Mouse (Mus musculus) spleen, adult 2 months (tissue): Measurements from ENCODE around the gene Gm10160. TPM values are rescaled to one million over a fixed set of nuclear protein-coding genes. Genes with fewer than 3 reads are reported as not detected.

Source experiments
- DNase-seq, 2 experiments: peaks; one replicate each; pipeline versions ENCODE4 v3.0.0 to v3.0.0-alpha.2; 2012 to 2021; ENCODE audit warnings: low spot score in 2 of 2, low read depth in 1 of 2
- H3K27ac ChIP-seq: fragments of 200-500 bp; 2 replicates; pipeline ENCODE4 v1.5.1; 2012; ENCODE audit warnings: low read length, inconsistent platforms; ENCODE audit not compliant: insufficient read depth
- H3K27me3 ChIP-seq: fragments of 200-500 bp; 2 replicates; pipeline ENCODE4 v1.6.1; 2012; ENCODE audit warnings: mild to moderate bottlenecking, moderate library complexity, low read length, inconsistent platforms; ENCODE audit not compliant: control insufficient read depth, insufficient read depth
- H3K36me3 ChIP-seq: fragments of 200-500 bp; 2 replicates; pipeline ENCODE4 v1.6.1; 2012; ENCODE audit warnings: mild to moderate bottlenecking, low read length, inconsistent platforms; ENCODE audit not compliant: control insufficient read depth, insufficient read depth
- H3K4me1 ChIP-seq: fragments of 200-500 bp; 2 replicates; pipeline ENCODE4 v1.6.1; 2011; ENCODE audit warnings: inconsistent platforms; ENCODE audit not compliant: control insufficient read depth, insufficient read depth, insufficient read length
- H3K4me3 ChIP-seq: fragments of 200-500 bp; 2 replicates; pipeline ENCODE4 v1.5.1; 2011; ENCODE audit warnings: mild to moderate bottlenecking, inconsistent platforms; ENCODE audit not compliant: insufficient read depth, insufficient read length; ENCODE audit errors: extremely low read depth
- CTCF ChIP-seq: fragments of 200-500 bp; IDR thresholded peaks from 2 replicates; pipeline ENCODE4 v1.5.1; 2011; ENCODE audit warnings: mild to moderate bottlenecking, inconsistent platforms; ENCODE audit not compliant: insufficient read depth, insufficient read length, insufficient replicate concordance; ENCODE audit errors: extremely low read depth
- POLR2A ChIP-seq: fragments of 200-500 bp; IDR thresholded peaks from 2 replicates; pipeline ENCODE4 v1.6.1; 2011; ENCODE audit warnings: low read depth, low read length, inconsistent platforms
- WGBS: fragments of 180-500 bp; shearing (Covaris S2); methylation state at CpG from one replicate; pipeline ENCODE4 v1.1.7; 2018; 5-methylcytosine and 5-hydroxymethylcytosine counted together
- polyA plus RNA-seq: library from polyadenylated mRNA; depleted of rRNA; stranded (reverse); fragments of >200 nt; gene quantifications from 2 replicates; pipeline ENCODE4 v1.2.3, GENCODE M21; 2012

Gene Gm10160
- polyA plus RNA-seq, 1 experiment = not detected

- peaks cover 37% of the 10 kb centered on the region for H3K4me1 ChIP-seq
- no peaks in the 10 kb centered on the region for H3K27me3 ChIP-seq
- peak in 1 of 2 experiments; percentile 54 for DNase-seq
These were observed 4.5 kb upstream of the Gm10160 start for GRCm38 (mm10) chr7:81860071-81860470.

GRCm38 (mm10) chr7:81858968-81859721 is 3.6 kb upstream of the Gm10160 start, which contains the start of gene Tm6sf1:
TSS of gene Tm6sf1 (plus strand) at chr7:81859001.
- DNase-seq = peak in 1 of 2 experiments; percentile 53
- TF ChIP-seq CTCF (no peak), POLR2A (0 out of 2 replicates have a peak, but pooled peaks have one; percentile 2)
- H3K36me3 ChIP-seq = no peaks in the 10 kb centered on the region
- peak within 1 kb of the TSS; percentile 93 for H3K27ac ChIP-seq
- no peaks in the 10 kb centered on the region for H3K27me3 ChIP-seq
- H3K4me3 ChIP-seq = peak within 1 kb of the TSS; percentile 66
- peaks cover 45% of the 10 kb centered on the region for H3K4me1 ChIP-seq
- under 1% methylated on average over 64 of the region's 64 CpGs for WGBS

More at GRCm38 (mm10) chr7:81860071-81860470, 4.5 kb upstream of the Gm10160 start:
- Histone ChIP-seq H3K36me3 (no peaks in the 10 kb centered on the region), H3K4me3 (peak overlapping the region; percentile 66), H3K27ac (peak overlapping the region; percentile 93)
- WGBS = 3% methylated on average over 11 of the region's 11 CpGs
- no peak for TF ChIP-seq CTCF
- peak; percentile 34; the same call in 1 of the 2 replicates for TF ChIP-seq POLR2A

GRCm38 (mm10) chr7:81858236-81858635 is 2.6 kb upstream of the Gm10160 start:
- peaks cover 44% of the 10 kb centered on the region for H3K4me1 ChIP-seq
- 42% methylated on average over 9 of the region's 9 CpGs for WGBS
- TF ChIP-seq POLR2A (no peak), CTCF (no peak)
- no peak for DNase-seq
- no peaks in the 10 kb centered on the region for H3K36me3 ChIP-seq
- H3K27ac ChIP-seq = no peak overlapping the region
- H3K27me3 ChIP-seq = no peaks in the 10 kb centered on the region
- no peak overlapping the region for H3K4me3 ChIP-seq

GRCm38 (mm10) chr7:81856221-81856620 is 627 bp upstream of the Gm10160 start:
- DNase-seq = no peak
- peaks cover 25% of the 10 kb centered on the region; the same call in 1 of the 2 replicates for H3K4me1 ChIP-seq
- H3K27ac ChIP-seq = no peak overlapping the region
- no peaks in the 10 kb centered on the region for H3K27me3 ChIP-seq
- WGBS = 73% methylated on average over 4 of the region's 4 CpGs
- TF ChIP-seq POLR2A = no peak
- TF ChIP-seq CTCF = no peak
- no peak overlapping the region for H3K4me3 ChIP-seq
- no peaks in the 10 kb centered on the region for H3K36me3 ChIP-seq

- H3K36me3 ChIP-seq = no peaks in the 10 kb centered on the region
- no peak for TF ChIP-seq CTCF
- no peak for TF ChIP-seq POLR2A
- no peak overlapping the region for H3K4me3 ChIP-seq
- peak in 1 of 2 experiments; percentile 45 for DNase-seq
- H3K27ac ChIP-seq = no peak overlapping the region
- no peaks in the 10 kb centered on the region for H3K27me3 ChIP-seq
- 7% methylated on average over 8 of the region's 8 CpGs for WGBS
- H3K4me1 ChIP-seq = peaks cover 23% of the 10 kb centered on the region; the same call in 1 of the 2 replicates
These were observed 856 bp downstream of the Gm10160 start for GRCm38 (mm10) chr7:81854568-81855307.

- Histone ChIP-seq H3K4me3 (no peak overlapping the region), H3K36me3 (no peaks in the 10 kb centered on the region), H3K4me1 (peaks cover 29% of the 10 kb centered on the region; the same call in 1 of the 2 replicates), H3K27me3 (no peaks in the 10 kb centered on the region), H3K27ac (no peak overlapping the region)
- DNase-seq = no peak
- WGBS = 91% methylated on average over 3 of the region's 3 CpGs
- no peak for TF ChIP-seq POLR2A
- TF ChIP-seq CTCF = no peak
These were observed 3.9 kb downstream of the Gm10160 start for GRCm38 (mm10) chr7:81851706-81852105.
